Mouse (Mus musculus): Measurements from ENCODE around the gene Traf3. TPM values are rescaled to one million over a fixed set of nuclear protein-coding genes. Genes with fewer than 3 reads are reported as not detected.

The Traf3 gene
- 10 to 100 TPM; 12.6 to 15.8 (median 13.7) TPM for polyA plus RNA-seq (2017; shearing (Covaris generic))

DNA sequence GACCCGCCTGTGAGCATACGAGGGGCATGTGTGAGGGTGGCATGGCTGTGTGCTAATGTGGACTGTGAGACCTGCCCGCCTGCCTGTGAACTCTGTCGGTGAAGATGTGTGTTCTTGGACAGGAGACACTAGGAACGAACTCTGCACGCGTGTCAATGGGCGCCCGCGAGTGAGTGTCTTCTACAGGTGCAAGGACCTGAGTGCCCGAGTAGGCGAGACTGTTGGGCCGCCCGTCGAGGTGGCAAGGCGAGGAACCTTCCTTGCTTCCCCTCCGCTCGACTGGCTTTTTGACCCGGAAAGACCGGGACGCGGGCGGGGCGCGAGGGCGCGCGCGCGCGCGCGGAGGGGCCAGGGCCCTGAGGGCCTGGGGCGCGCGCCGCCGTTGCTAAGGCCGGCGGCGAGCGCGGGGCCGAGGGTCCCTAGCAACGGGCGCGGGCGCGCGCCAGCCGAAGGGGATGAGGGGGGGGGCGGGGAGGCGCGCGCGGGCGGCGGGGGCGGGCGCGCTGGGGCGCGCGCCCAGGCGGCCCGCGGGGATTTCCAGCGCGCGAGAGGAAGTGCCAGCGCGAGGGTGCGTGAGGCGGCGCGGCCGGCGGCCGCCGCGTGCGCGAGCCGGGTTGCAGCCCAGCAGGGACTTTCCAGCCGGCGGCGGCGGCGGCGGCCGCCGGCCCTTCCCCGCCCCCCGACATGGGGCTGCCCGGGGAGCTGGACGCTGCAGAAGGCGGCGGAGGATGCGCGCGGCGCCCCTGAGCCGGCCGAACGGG lies at the start of gene Traf3:
Traf3 (plus strand) TSS at position 540 of the 761 bp plus-strand sequence.
- peak; percentile 49 for ATAC-seq

DNA sequence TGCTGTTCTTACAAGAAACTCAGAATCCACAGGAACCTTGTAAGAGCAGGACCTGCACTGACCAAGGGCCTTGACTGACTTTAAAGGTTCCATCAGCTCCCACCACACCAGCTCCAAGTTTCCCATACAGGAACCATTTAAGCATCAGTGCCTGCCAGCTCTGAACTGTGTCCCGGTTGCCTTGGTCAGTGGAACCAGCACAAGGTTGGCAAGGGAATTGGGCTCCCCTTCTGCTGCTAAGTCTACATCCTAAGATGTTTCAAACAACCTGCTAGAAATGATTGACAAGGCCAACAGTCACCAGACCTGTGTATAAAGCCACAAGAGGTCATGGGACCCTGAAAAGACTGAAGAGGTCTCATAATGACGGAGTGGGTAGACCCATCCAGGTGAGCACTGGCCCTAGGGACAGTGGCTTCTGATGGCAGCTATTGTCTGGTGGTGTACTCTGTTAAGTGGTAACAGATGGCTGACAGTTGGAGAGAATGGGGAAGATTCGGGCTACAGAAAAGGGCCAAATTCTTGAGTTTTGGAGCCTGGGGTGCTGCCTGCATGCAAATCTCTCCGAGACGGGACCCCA lies 46.6 kb upstream of the Traf3 start:
- ATAC-seq: no peak

DNA sequence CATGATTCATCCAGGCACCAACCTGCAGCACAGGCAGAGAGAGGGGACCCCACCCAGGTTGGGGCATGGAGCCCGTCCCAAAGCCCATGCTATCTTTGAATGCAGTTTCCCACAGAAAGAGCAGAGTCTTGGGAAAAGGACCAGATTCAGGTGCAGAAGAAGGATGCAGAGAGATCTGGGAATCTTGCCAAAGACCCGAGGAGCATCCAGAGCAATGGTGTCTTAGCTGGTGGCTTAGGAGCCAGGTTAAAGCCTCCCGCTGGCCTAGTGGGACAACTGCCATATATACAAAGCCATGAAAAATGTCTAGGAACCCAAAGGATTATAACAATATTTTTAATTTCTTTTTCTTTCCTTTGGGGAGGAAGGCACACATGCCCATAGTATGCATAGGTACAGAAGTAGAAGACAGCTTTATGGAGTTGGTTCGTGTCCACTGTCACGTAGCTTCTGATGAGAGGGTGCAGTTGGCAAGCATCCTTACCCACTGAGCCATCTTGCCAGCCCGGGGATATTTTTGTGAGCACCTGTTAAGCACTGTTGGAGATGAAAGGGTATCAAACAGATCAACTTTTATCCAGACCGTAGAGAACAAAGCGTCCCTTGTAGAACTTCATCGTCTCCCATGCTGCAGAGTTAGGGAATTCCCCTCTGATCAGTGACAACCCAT lies 45.1 kb upstream of the Traf3 start:
- no peak for ATAC-seq

DNA sequence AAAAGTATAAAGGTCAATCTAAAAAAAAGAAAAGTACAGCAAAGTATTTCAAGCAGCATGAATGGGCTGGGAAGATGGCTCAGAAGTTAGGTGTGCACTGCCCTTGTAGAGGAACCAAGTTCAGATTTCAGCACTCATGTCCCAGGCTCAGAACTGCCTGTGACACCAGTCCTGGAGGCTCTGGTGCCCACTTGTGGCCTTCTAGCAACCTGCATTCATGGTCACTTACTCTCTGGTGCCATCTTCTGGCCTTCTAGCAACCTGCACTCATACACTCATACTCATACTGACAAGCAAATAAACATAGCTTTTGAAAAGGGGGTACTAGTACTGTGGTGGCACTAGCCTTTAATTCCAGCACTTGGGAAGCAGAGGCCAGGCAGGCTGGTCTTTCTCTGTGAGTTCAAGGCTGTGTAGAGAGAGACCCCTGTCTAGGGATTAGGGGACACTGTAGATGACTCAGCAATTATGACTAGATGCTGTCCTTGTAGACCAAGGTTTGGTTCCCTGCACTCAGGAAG lies 43.8 kb upstream of the Traf3 start:
- no peak for ATAC-seq

DNA sequence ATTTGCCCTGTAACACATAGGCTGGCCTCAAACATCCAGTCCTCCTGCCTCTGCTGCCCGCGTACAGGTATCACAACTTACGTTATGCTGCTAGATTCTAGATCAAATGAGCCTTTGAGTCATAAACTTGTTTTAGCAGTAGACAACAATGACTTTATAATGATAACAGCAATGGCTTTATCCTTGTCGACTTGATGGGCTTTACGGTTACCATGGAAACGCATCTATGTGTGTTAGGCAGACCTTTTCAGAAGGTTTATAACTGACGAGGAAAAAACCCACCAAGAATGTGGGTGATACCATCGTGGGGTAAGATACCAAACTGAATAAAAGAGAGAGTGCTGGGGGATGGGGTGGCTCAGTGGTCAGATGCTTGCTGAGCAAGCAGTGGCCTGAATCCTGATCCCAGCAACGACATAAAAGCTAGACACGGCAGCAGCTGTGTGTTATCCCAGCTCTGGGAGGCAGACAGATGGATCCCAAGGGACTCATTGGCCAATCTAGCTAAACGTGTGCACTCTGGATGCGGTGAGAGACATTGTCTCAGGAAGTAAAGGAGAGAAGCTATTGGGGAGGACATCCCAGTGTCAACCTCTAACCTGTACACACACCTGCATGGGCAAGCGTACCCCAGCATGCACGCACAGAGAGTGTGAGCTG lies 41.4 kb upstream of the Traf3 start:
- ATAC-seq: no peak

DNA sequence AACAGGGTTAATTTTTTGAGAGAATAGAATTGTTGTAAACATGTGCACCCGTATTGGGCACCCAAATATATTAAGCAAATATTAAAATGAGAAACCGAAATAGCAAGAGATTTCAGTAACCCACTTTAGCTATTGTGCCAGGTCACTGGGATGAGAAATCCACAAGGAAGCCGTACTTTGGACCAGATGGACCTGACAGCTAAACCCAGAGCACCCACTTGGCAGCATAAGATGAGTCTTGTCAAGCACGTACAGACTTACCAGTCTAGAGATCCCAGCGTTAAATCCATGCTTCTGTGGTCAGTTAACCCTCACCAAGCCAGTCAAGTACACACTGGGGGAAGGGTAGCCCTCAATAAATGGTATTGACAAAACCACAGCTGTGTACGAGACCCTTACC lies 40.5 kb upstream of the Traf3 start:
- no peak for ATAC-seq

DNA sequence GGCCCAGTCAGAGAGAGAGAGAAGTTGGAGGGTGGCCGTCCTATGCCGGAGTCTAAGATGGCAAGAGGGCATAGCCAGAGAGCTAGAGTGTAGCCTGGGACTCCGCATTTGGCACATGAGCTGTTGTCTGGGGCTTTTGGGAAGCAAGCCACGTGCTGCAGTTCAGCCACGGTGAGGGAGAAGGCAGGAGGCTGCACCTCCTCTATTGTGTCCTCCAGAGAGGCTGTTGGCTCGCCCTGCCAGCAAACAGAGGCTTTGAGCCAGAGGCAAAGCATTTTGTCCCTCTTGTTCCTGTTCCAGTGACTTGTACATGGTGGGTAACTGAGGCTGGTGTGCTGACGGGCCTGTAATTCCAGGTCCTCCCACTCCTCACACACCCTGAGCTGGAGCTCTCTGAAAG lies 32.0 kb upstream of the Traf3 start:
- no peak for ATAC-seq

DNA sequence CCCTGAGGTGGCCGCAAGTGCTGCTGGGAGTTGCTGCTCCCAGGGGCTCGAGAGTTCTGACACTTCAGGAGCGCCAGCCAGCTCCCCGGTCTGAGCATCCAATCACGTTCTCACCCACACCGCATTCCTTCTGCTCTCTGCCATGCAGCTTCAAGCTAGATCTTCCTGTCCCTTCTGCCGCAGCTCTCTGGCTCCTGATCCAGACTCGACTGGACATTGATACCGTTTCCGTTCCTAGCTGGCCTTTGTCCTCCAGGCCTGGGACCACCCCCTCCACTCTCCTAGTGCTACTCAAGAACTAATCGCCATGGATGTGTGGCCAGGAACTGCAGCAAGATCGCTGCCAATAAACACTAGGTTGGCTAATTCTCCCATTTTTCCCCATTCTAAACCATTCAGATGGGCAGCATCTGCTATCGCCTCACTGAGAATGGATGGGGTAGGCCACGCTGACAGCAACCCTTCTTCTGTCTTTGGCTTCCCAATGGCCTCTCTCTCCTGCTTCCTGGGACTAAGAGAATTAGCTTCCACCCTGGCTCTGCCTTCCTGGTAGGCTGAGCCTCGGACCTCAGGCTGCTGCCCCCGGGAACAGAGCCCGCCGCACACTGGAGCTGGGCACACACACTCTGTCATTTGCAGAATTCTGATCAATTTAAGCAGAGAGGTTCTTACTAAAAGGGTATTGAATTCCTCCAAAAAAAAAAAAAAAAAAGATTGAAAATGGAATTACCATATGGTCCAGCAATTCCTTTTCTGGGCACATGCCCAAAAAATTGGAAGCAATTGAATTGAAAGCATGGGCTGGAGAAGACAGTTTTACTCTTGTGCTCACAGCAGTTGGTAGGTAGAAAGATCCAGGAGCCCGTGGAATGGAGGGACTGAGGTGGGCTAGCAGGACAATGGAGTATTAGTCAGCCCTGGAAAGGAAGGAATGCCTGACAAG lies 31.1 kb upstream of the Traf3 start:
- no peak for ATAC-seq

DNA sequence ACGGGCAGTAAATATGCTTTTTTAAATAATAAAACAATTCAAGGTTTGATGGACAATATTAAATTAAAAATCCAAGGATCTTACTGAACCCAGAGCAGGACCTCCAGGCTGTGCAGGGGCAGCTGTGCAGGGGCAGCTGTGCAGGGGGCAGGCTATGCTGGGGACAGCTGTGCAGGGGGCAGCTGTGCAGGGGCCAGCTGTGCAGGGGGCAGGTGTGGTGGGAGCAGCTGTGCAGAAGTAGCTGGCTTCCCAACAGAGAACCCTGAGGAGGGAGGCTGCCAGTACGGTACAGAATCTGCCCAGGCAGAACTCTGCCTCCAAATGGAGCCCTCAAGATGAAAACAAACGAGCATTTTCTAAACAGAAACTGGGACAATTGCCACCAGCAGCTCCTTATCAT lies 30.2 kb upstream of the Traf3 start:
- no peak for ATAC-seq

DNA sequence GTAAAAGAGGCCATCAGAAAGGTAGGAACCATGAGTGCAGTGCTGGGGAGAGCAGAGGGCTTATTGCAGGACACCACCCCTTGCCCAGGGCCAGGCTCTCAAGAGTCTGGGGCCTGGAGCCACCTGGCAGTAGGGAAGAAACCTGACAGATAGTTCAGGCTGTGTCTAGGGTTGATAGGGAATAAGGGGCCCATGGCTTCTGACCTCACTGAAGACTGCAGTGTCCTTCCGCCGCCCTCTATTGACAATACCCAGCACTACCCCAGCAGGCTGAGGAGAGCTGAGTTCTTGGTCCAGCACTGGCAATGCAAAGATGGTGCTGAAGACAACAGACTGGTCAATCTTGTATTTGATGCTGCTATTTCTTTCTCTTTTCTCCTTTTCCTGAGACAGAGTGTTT lies 29.1 kb upstream of the Traf3 start:
- no peak for ATAC-seq

DNA sequence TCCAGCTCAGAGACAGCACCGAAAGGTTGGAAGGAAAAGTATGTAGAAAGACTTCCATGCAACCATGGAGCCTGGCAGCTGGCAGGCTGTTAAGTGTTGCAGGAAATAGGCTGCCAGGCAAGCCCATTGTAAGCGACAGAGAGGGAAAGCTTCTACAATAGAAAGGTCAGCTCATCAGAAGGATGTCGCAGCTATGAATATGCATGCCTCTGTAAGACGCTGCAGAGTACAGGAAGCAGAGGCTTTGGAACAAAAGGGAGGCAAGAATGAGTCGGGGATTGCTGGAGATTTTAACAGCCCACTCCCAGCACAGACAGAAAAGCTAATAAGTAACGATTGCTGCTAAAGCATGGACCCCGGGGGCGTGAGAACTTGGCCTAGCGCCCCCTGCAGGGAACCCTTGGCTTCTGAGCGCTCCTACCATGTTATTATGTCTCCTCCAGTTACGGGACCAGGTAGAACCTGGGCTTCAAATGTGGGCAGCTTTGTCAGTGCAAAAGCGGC lies 23.1 kb upstream of the Traf3 start:
- no peak for ATAC-seq

DNA sequence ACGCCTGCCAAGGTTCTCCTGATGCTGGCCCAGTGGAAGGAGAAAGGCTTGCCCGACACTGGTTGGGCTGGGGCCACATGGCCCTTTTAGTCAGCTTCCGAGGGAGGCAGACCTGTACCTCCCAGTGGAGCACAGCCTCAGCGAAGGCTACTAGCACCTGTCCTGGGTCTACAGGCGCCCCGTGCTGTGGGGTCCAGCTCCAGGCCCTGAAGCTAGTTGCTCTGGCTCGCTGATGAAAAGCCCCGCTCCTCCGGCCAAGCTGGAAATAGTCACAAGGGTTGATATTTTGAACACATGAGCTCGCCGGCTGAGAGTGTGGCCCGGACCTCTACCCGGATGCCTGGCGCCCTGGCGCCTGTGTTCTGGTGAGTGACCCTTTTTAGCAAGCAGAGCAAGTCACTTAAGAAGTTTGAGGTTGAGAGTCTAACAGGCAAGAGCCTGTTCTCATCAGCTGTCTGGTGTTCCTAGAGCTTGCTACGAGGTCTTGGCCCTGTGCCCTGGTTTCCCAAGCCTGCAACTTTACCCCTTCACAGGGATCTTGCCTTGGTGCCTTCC lies 22.6 kb upstream of the Traf3 start:
- no peak for ATAC-seq

DNA sequence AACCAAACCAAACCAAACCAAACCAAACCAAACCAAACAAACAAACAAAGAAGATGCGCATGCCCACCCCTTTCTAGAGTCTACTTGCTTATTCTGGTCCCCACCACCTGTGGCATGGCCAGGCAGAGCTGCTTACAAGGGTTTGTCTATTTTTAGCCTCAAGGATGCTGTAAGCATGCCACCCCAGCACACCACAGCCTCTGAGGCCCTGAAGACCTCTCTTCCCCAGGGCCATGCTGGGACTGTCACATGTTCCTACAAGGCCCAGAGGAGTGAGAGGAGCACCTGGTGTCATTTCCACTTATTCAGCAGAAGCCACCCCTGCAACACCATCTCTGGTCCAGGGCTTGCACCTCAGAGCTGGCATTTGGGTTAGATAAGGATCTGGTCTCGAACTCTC lies 21.6 kb upstream of the Traf3 start:
- no peak for ATAC-seq

DNA sequence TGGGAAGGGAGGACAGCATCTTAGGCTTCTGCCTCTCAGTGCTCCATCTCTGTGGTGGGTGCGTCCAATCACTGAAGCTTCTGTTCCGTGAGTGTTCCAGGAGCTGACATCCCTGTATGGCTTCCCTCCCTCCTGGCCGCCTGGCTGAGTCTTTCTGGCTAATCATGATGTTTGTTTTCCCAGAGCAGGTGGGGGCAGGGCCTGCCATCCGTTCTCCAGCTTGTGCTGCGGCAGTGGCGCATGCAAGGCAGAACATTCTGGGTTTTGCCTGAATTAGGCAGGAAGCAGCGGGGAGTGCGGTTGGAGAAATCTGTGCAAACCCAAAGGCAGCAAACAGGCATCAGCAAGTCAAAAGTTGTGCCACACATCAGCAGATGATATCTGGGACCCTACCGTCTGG lies 20.9 kb upstream of the Traf3 start:
- ATAC-seq: no peak

DNA sequence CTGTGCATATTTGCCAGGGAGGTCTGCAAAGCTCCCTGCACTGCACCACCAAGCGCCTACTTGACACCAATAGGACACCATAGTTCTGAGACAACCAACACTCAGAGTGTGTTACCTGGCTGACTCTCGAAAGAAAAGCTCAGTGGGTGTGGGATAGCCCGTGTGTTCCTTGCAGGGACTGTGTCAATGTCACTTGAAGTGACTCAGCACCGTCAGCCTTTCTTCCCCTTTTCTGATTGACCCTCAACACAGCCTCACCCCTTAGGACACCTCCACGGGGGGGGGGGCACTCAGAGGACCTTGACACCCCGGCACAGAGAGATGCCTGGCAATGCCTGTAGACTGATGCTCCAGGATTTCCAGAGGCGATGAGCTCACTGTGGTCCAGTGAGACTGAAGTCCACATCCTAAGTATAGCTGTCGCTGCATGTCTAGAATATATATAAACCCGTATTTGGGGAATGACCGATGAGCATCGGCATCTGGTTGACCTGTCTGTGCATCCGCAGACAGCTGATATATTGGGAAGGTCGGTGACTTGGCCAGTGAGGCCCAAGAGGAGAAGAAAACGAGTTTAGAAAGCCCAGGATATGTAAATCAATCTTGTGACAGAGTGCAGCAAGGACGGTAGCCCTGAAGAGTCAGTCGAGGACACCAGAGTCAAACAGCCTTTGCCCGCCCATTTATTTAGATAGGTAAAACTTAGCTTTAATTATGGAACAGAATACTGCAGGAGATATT lies 16.5 kb upstream of the Traf3 start:
- no peak for ATAC-seq

DNA sequence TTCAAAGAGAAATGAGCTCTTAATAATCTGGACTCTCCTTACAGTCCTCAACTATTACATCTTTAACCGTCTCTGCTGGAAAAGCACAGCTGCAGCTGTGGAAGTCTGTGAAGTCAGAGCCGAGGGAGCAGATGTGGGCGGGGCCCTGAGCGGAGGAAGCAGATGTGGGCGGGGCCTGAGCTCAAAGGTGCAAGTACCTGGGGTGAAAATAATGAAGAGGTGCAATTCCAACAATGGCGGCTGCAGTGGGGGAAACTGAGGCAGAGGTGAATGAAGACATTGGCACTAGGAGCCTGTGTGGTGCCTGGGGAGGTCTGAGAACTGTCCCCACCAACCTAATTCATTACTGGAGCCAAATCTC lies 16.0 kb upstream of the Traf3 start:
- no peak for ATAC-seq

DNA sequence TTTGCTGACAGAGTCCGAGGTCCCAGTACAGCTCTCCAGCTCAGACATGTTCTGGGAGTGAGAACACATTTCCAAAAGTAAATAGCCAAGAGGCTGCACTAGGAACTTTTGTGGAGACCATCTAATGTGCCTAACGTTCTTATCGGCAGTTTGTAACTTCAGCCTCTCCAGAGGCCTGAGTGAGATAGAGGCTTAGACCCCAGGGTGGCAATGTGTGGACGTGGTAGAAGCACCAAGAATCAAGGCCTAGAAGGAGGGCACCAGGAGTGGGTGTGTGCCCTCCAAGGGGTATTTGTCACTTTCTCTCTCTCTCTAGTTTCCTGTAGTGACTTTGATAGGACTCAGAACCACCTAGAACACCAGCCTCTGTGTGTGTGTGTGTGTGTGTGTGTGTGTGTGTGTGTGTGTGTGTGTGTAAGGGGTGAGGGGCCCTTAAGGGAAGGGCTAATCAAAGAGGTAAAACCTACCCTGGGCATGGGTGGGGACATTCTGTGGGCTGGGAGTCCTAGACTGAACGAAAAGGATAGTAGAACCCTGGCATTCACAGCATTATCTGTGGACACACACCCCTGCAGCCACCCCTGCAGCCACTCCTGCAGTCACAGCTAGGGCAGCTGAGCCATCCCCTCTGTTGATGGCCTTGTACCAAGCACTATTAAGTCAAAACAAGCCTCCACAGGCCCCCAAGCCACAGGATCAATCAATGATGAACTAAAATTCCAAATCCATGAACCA lies 14.6 kb upstream of the Traf3 start:
- no peak for ATAC-seq

DNA sequence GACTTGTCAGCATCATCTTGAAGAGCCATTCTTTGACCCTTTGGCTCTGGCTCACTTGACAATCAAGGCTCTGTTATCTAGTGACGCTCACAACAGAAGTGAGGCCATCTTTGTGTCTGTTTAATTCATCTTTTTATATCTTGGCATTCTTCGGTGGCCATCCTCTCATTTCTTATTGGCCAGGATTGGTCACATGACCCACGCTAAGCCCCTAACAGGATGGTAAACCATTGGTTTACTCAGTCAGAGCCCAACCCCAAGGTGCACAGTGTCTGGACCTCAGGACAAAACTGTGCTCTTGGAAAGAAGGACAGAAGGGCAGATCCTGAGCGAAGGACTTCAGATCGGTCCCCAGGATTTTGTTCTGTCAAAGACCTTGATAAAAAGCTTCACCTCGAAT lies 13.6 kb upstream of the Traf3 start:
- no peak for ATAC-seq

DNA sequence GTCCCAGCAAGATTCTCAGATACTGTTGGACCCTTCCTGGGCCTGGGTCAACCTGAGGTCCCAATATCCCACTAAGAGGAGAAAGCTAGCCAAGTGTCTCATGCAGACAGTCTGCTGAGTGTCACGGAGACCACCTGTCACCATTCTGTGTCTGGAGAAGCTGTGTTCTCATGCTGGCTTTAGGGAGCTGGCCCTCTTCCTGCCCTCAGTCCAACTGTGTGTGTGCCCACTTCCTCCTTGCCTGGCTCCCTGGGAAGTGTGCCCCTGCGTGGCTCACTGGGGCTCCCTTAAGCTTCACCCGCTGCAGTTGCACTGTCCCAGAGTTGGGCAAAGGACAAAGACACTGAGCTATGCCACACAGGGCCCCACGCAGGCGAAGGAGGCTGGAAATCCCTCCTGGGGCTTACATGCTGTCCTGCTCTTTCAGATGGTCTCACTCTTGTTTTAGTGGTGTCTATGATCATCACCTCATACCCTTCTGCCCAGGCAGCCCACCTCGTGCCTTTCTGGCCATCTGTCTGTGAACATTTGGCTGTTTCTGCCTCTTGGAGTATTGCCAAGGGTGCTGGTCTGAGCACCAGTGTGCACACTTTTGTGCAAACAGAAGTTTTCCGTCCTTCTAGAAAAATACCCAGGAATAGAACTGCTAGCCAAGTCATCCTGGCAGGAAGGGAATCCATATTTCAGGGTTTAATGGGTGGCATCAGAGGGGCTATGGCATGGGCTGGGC lies 13.0 kb upstream of the Traf3 start:
- no peak for ATAC-seq

DNA sequence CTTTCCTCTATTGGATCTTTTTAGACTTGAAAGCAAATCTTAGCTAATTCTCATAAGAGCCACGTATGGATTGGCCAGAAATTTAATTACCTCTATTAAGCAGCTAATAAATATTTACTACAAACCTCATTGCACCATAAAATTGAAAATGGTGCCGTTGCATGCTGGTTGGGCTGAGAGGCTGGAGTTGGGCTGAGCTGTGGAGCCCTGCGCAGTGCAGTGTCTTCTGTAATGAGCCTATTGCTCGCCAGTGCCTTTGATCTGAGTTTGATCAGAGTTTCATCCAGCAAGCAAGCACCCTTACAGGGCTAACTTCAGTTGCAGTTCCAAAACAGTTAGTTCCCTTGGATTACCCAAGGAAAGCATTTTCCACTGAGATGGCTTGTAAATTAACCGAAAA lies 12.2 kb upstream of the Traf3 start:
- ATAC-seq: no peak
